Mouse (Mus musculus): Measurements from ENCODE around the gene Rela.

The Rela gene

GRCm38 (mm10) chr19:5636571-5637041 is 677 bp upstream of the Rela start:
- peak; percentile 36 for DNase-seq (ENCODE audit: low spot score)

GRCm38 (mm10) chr19:5638416-5639005 is 1.2 kb downstream of the Rela start:
- DNase-seq (ENCODE audit: low spot score), result no peak

GRCm38 (mm10) chr19:5640339-5640738 is 3.1 kb downstream of the Rela start:
- no peak for DNase-seq (ENCODE audit: low spot score)

- DNase-seq (ENCODE audit: low spot score), result no peak
Observed at GRCm38 (mm10) chr19:5641021-5641420, 3.7 kb downstream of the Rela start.

GRCm38 (mm10) chr19:5641641-5642040 is 4.4 kb downstream of the Rela start:
- no peak for DNase-seq (ENCODE audit: low spot score)

GRCm38 (mm10) chr19:5645280-5645679 is 8.0 kb downstream of the Rela start:
- no peak for DNase-seq (ENCODE audit: low spot score)

GRCm38 (mm10) chr19:5646731-5647330 is 9.5 kb downstream of the Rela start:
- no peak for DNase-seq (ENCODE audit: low spot score)

- no peak for DNase-seq (ENCODE audit: low spot score)
Observed at GRCm38 (mm10) chr19:5647791-5648190, 10.5 kb downstream of the Rela start.

GRCm38 (mm10) chr19:5648401-5649297 is 11.4 kb downstream of the Rela start:
- peak; percentile 90 for DNase-seq (ENCODE audit: low spot score)

GRCm38 (mm10) chr19:5649298-5649741 is 12.0 kb downstream of the Rela start:
- peak; percentile 49 for DNase-seq (ENCODE audit: low spot score)

GRCm38 (mm10) chr19:5651502-5652274 is 14.4 kb downstream of the Rela start:
- DNase-seq (ENCODE audit: low spot score), result no peak

- DNase-seq (ENCODE audit: low spot score), result no peak
Observed at GRCm38 (mm10) chr19:5652570-5652969, 15.3 kb downstream of the Rela start.

- no peak for DNase-seq (ENCODE audit: low spot score)
Observed at GRCm38 (mm10) chr19:5653969-5654719, 16.9 kb downstream of the Rela start.

GRCm38 (mm10) chr19:5654720-5655298 is 17.5 kb downstream of the Rela start:
- no peak for DNase-seq (ENCODE audit: low spot score)

- DNase-seq (ENCODE audit: low spot score), result peak; percentile 83
Observed at GRCm38 (mm10) chr19:5660942-5661751, 23.9 kb downstream of the Rela start.

- peak; percentile 34 for DNase-seq (ENCODE audit: low spot score)
Observed at GRCm38 (mm10) chr19:5662310-5662709, 25.0 kb downstream of the Rela start.

GRCm38 (mm10) chr19:5662981-5663913 is 26.0 kb downstream of the Rela start, which contains the start of gene Sipa1:
Sipa1 (minus strand) TSS chr19:5663707.
- peak; percentile 97 for DNase-seq (ENCODE audit: low spot score)

- DNase-seq (ENCODE audit: low spot score), result no peak
Observed at GRCm38 (mm10) chr19:5664669-5665257, 27.5 kb downstream of the Rela start.
